Mouse (Mus musculus) spleen, adult 2 months (tissue): Measurements from ENCODE around the gene Samd3.

Experiments
- CTCF ChIP-seq: fragments of 200-500 bp; IDR thresholded peaks from 2 replicates; pipeline ENCODE4 v1.5.1; 2011; ENCODE audit warnings: mild to moderate bottlenecking, inconsistent platforms; ENCODE audit not compliant: insufficient read depth, insufficient read length, insufficient replicate concordance; ENCODE audit errors: extremely low read depth
- POLR2A ChIP-seq: fragments of 200-500 bp; IDR thresholded peaks from 2 replicates; pipeline ENCODE4 v1.6.1; 2011; ENCODE audit warnings: low read depth, low read length, inconsistent platforms

DNA sequence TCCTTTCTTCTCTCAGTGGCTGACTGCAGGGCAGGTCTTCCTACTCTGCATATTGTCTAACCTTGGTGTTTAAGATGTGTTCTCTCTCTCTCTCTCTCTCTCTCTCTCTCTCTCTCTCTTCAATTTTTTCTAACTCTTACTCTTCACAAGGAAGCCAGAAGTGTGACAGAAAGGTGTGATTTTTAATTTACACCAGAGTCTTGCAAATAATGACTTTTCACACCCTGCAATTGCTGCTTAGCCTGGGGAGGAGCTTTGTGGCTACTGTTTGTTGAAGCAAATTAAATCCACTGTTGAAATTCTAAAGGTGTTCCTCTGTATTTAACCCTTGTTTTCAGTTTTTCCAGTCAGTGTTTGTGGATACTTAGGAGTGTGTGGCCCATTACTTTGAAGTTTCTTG is 1.3 kb upstream of the Samd3 start:
- TF ChIP-seq CTCF (no peak), POLR2A (no peak)
